Comparison of ENCODE assay signal across 8 mouse cellular contexts in genomic region chr7:73552054-73552750, GRCm38 (mm10). TPM values are rescaled to one million over a fixed set of nuclear protein-coding genes. Genes with fewer than 3 reads are reported as not detected.
DNase-seq lines count a peak whose midpoint lies in the region; ATAC-seq lines count a peak whose summit lies in the region.

No protein-coding gene starts in this region.

- ATAC-seq in limb, embryonic 12.5 days (ENCODE audit: insufficient number of reproducible peaks, insufficient read depth, low FRiP score, low TSS enrichment, low read depth): no peak
- ATAC-seq in neural tube, embryonic 14.5 days (ENCODE audit: low read depth): no peak

- H3K27me3 ChIP-seq in erythroblast, embryonic 14.5 days (ENCODE audit: control insufficient read depth): no peaks in the 10 kb centered on the region
- H3K27me3 ChIP-seq in limb, embryonic 12.5 days: no peaks in the 10 kb centered on the region
- H3K27me3 ChIP-seq in neural tube, embryonic 14.5 days (ENCODE audit: control insufficient read depth, insufficient read depth, low read length): no peaks in the 10 kb centered on the region

- H3K9me3 ChIP-seq in erythroblast, embryonic 14.5 days (ENCODE audit: control insufficient read depth, low read length): no peaks in the 10 kb centered on the region
- no peaks in the 10 kb centered on the region for H3K9me3 ChIP-seq in limb, embryonic 12.5 days
- H3K9me3 ChIP-seq in neural tube, embryonic 14.5 days (ENCODE audit: control insufficient read depth, low read length): no peaks in the 10 kb centered on the region

- H3K27ac ChIP-seq in limb, embryonic 12.5 days: no peak overlapping the region
- no peak overlapping the region for H3K27ac ChIP-seq in neural tube, embryonic 14.5 days (ENCODE audit: low read depth, low read length)

- H3K4me2 ChIP-seq in limb, embryonic 12.5 days: peak overlapping the region; percentile 42
- H3K4me2 ChIP-seq in neural tube, embryonic 14.5 days (ENCODE audit: low read depth, low read length): peak overlapping the region; percentile 46

- H3K4me3 ChIP-seq in erythroblast, embryonic 14.5 days (replicated peaks): peak overlapping the region; percentile 39
- peak overlapping the region; percentile 11; the same call in 1 of the 2 replicates for H3K4me3 ChIP-seq in limb, embryonic 12.5 days (replicated peaks)
- peak overlapping the region; percentile 17; the same call in 1 of the 2 replicates for H3K4me3 ChIP-seq in neural tube, embryonic 14.5 days (ENCODE audit: low read depth, low read length)

- H3K4me1 ChIP-seq in erythroblast, embryonic 14.5 days (ENCODE audit: control insufficient read depth): peaks cover 53% of the 10 kb centered on the region
- H3K4me1 ChIP-seq in limb, embryonic 12.5 days (replicated peaks): peaks cover 10% of the 10 kb centered on the region; the same call in 1 of the 2 replicates
- peaks cover 12% of the 10 kb centered on the region for H3K4me1 ChIP-seq in neural tube, embryonic 14.5 days (ENCODE audit: control insufficient read depth, insufficient read depth, low read length)

- peaks cover 82% of the 10 kb centered on the region for H3K36me3 ChIP-seq in erythroblast, embryonic 14.5 days (ENCODE audit: control insufficient read depth)
- H3K36me3 ChIP-seq in limb, embryonic 12.5 days: peaks cover 41% of the 10 kb centered on the region
- peaks cover 14% of the 10 kb centered on the region for H3K36me3 ChIP-seq in neural tube, embryonic 14.5 days (ENCODE audit: control insufficient read depth, insufficient read depth, low read length)

- 88% methylated on average over 7 of the region's 7 CpGs for WGBS in limb, embryonic 12.5 days
- 74% methylated on average over 7 of the region's 7 CpGs for WGBS in neural tube, embryonic 14.5 days

- no peak overlapping the region for H3K9ac ChIP-seq in limb, embryonic 12.5 days (replicated peaks)
- H3K9ac ChIP-seq in neural tube, embryonic 14.5 days (replicated peaks; ENCODE audit: low read depth, low read length): no peak overlapping the region

- DNase-seq in spleen, postnatal 4 days (ENCODE audit: low spot score in 2 of 2): peak; percentile 6 to 34
- no peak for DNase-seq in spleen, postnatal 14 days (ENCODE audit: low spot score in 2 of 2)
- no peak for DNase-seq in cerebellum, adult 9-10 months
- DNase-seq in frontal cortex, adult 2 months (ENCODE audit: extremely low spot score in 1 of 2, low spot score in 1 of 2): no peak
- DNase-seq in ovary, postnatal 36 days (ENCODE audit: low spot score): no peak

RNA-seq across cellular contexts. Expression of gene Chd2, which starts 10.6 kb away (rescaled TPM):
- 6.4 and 7.1 TPM in 2 replicates for polyA plus RNA-seq in erythroblast, embryonic 14.5 days (2012)
- 66.8 and 70.3 TPM in 2 replicates for polyA plus RNA-seq in limb, embryonic 12.5 days (2016; fragmentation: Nextera tagmentation; extraction: Ambion mirVana)
- 41.8 and 45.5 TPM in 2 replicates for polyA plus RNA-seq in neural tube, embryonic 14.5 days (2014; fragmentation: Nextera tagmentation; extraction: Ambion mirVana)
- polyA plus RNA-seq in frontal cortex, adult 2 months (2012; rRNA removed): 34.3 and 37.0 TPM in 2 replicates

Comparison
In these comparisons a context has a peak if more than half of its experiments do, and no peak if none do; other contexts are left out.
1. DNase-seq: peak in spleen, postnatal 4 days (2 of 2); none in spleen, postnatal 14 days (0 of 2), cerebellum, adult 9-10 months (single experiment), frontal cortex, adult 2 months (0 of 2) and ovary, postnatal 36 days (single experiment).
2. Peak in every context shown above with its lines, with median percentiles within 50 percentile points of each other: H3K4me3 ChIP-seq.